Mouse (Mus musculus): ENCODE results near the gene Slc7a6os.
A peak's percentile ranks its signal among the peaks of the same experiment; 100 is the strongest.
"Not testable (repeated sequence)": the region's sequence is repeated elsewhere in the genome, so short reads cannot be mapped to it uniquely, and the experiment has no call there.

The Slc7a6os gene

GRCm38 (mm10) chr8:106210821-106211345 is at the start of gene Slc7a6os, which contains the start of gene Prmt7:
Slc7a6os (minus strand) TSS chr8:106210935.
Prmt7 (plus strand) TSS chr8:106210936.
- DNase-seq (ENCODE audit: low spot score): peak; percentile 96

- no peak for DNase-seq (ENCODE audit: low spot score)
Observed at GRCm38 (mm10) chr8:106259579-106260255, 49.0 kb upstream of the Slc7a6os start.

- DNase-seq (ENCODE audit: low spot score): no peak
Observed at GRCm38 (mm10) chr8:106258169-106258568, 47.4 kb upstream of the Slc7a6os start.

GRCm38 (mm10) chr8:106250186-106250585 is 39.5 kb upstream of the Slc7a6os start:
- no peak for DNase-seq (ENCODE audit: low spot score)

GRCm38 (mm10) chr8:106237106-106237505 is 26.4 kb upstream of the Slc7a6os start:
- DNase-seq (ENCODE audit: low spot score): no peak

GRCm38 (mm10) chr8:106234567-106235261 is 24.0 kb upstream of the Slc7a6os start:
- DNase-seq (ENCODE audit: low spot score): no peak

GRCm38 (mm10) chr8:106232751-106233150 is 22.0 kb upstream of the Slc7a6os start:
- DNase-seq (ENCODE audit: low spot score): no peak

GRCm38 (mm10) chr8:106231536-106231935 is 20.8 kb upstream of the Slc7a6os start:
- DNase-seq (ENCODE audit: low spot score): no peak

- peak; percentile 35 for DNase-seq (ENCODE audit: low spot score)
Observed at GRCm38 (mm10) chr8:106226589-106226988, 15.9 kb upstream of the Slc7a6os start.

GRCm38 (mm10) chr8:106219620-106220019 is 8.9 kb upstream of the Slc7a6os start:
- DNase-seq (ENCODE audit: low spot score): no peak

- no peak for DNase-seq (ENCODE audit: low spot score)
Observed at GRCm38 (mm10) chr8:106213959-106214358, 3.2 kb upstream of the Slc7a6os start.

- no peak for DNase-seq (ENCODE audit: low spot score)
Observed at GRCm38 (mm10) chr8:106211421-106211820, 686 bp upstream of the Slc7a6os start.

GRCm38 (mm10) chr8:106210035-106210731 is 552 bp downstream of the Slc7a6os start:
- DNase-seq (ENCODE audit: low spot score): peak; percentile 10

GRCm38 (mm10) chr8:106199596-106199995 is 11.1 kb downstream of the Slc7a6os start:
- DNase-seq (ENCODE audit: low spot score): not testable (repeated sequence)

GRCm38 (mm10) chr8:106198741-106199140 is 12.0 kb downstream of the Slc7a6os start:
- peak; percentile 60 for DNase-seq (ENCODE audit: low spot score)

GRCm38 (mm10) chr8:106194062-106194461 is 16.7 kb downstream of the Slc7a6os start:
- no peak for DNase-seq (ENCODE audit: low spot score)

GRCm38 (mm10) chr8:106193162-106193561 is 17.6 kb downstream of the Slc7a6os start:
- no peak for DNase-seq (ENCODE audit: low spot score)

- no peak for DNase-seq (ENCODE audit: low spot score)
Observed at GRCm38 (mm10) chr8:106191639-106192038, 19.1 kb downstream of the Slc7a6os start.

GRCm38 (mm10) chr8:106189162-106189561 is 21.6 kb downstream of the Slc7a6os start:
- DNase-seq (ENCODE audit: low spot score): no peak

- DNase-seq (ENCODE audit: low spot score): no peak
Observed at GRCm38 (mm10) chr8:106186394-106186793, 24.3 kb downstream of the Slc7a6os start.

GRCm38 (mm10) chr8:106185628-106186270 is 25.0 kb downstream of the Slc7a6os start:
- DNase-seq (ENCODE audit: low spot score): peak; percentile 53

GRCm38 (mm10) chr8:106178428-106178827 is 32.3 kb downstream of the Slc7a6os start:
- no peak for DNase-seq (ENCODE audit: low spot score)
